Mouse (Mus musculus) CH12.LX (cell line): ENCODE data around the gene Zfp747.

ENCODE experiments used
- CTCF ChIP-seq, 2 experiments: IDR thresholded peaks in 1 of 2; conservative IDR thresholded peaks in 1 of 2; 2 replicates each; pipeline ENCODE4 v1.5.1; 2011 to 2012; ENCODE audit warnings: low read depth in 2 of 2, low read length in 2 of 2, improper control_type of control experiment in 1 of 2, inconsistent platforms in 1 of 2, mild to moderate bottlenecking in 1 of 2, moderate library complexity in 1 of 2
- EP300 ChIP-seq: IDR thresholded peaks from 2 replicates; pipeline ENCODE4 v1.6.1; 2011; ENCODE audit warnings: low read length, improper control_type of control experiment
- NELFE ChIP-seq: IDR thresholded peaks from 2 replicates; pipeline ENCODE4 v1.6.1; 2011; ENCODE audit warnings: low read depth, low read length, improper control_type of control experiment
- NRF1 ChIP-seq: IDR thresholded peaks from 2 replicates; pipeline ENCODE4 v1.6.1; 2014; ENCODE audit warnings: low read depth, mild to moderate bottlenecking, inconsistent platforms, low read length, improper control_type of control experiment, moderate library complexity
- SMC3 ChIP-seq: IDR thresholded peaks from 2 replicates; pipeline ENCODE4 v1.6.1; 2011; ENCODE audit warnings: low read depth, low read length, improper control_type of control experiment
- USF1 ChIP-seq: IDR thresholded peaks from 2 replicates; pipeline ENCODE4 v1.6.1; 2014; ENCODE audit warnings: low read depth, mild to moderate bottlenecking, inconsistent platforms, low read length, improper control_type of control experiment

- no peak for TF ChIP-seq EP300
- TF ChIP-seq CTCF (conservative IDR thresholded peaks at IDR 0.05 in 1 of 2, IDR thresholded peaks at IDR 0.05 in 1 of 2; ENCODE audit: low read depth in 2 of 2, low read length in 2 of 2) = no peak
- TF ChIP-seq NRF1 = no peak
- no peak for TF ChIP-seq USF1
- TF ChIP-seq NELFE = no peak
- TF ChIP-seq SMC3 = no peak
Observed at GRCm38 (mm10) chr7:127345512-127346325, 30.1 kb downstream of the Zfp747 start, which contains the start of gene Zfp768.
